Mouse (Mus musculus) brown adipose tissue, adult 24 weeks (tissue): ENCODE measurements around the gene Tpgs1. TPM values are rescaled to one million over a fixed set of nuclear protein-coding genes. Genes with fewer than 3 reads are reported as not detected.

ENCODE experiments used
- H3K27ac ChIP-seq: fragments of 200-500 bp; replicated peaks from 2 replicates; pipeline ENCODE4 v1.5.1; 2012; ENCODE audit warnings: low read depth, mild to moderate bottlenecking, low read length
- H3K4me1 ChIP-seq: fragments of 200-500 bp; 2 replicates; pipeline ENCODE4 v1.6.1; 2012; ENCODE audit warnings: low read length, mixed read lengths; ENCODE audit not compliant: control insufficient read depth, insufficient read depth, insufficient read length
- H3K4me3 ChIP-seq: fragments of 200-500 bp; 2 replicates; pipeline ENCODE4 v1.5.1; 2012; ENCODE audit warnings: low read depth, mild to moderate bottlenecking, low read length, moderate library complexity; ENCODE audit not compliant: insufficient read depth
- polyA plus RNA-seq: library from polyadenylated mRNA; stranded (reverse); fragments of >200 nt; gene quantifications from 2 replicates; pipeline ENCODE4 v1.2.4, GENCODE M21; 2012; ENCODE audit not compliant: missing spikeins, insufficient read depth, insufficient read length

The Tpgs1 gene
- polyA plus RNA-seq, 1 experiment = 17.6 TPM

DNA sequence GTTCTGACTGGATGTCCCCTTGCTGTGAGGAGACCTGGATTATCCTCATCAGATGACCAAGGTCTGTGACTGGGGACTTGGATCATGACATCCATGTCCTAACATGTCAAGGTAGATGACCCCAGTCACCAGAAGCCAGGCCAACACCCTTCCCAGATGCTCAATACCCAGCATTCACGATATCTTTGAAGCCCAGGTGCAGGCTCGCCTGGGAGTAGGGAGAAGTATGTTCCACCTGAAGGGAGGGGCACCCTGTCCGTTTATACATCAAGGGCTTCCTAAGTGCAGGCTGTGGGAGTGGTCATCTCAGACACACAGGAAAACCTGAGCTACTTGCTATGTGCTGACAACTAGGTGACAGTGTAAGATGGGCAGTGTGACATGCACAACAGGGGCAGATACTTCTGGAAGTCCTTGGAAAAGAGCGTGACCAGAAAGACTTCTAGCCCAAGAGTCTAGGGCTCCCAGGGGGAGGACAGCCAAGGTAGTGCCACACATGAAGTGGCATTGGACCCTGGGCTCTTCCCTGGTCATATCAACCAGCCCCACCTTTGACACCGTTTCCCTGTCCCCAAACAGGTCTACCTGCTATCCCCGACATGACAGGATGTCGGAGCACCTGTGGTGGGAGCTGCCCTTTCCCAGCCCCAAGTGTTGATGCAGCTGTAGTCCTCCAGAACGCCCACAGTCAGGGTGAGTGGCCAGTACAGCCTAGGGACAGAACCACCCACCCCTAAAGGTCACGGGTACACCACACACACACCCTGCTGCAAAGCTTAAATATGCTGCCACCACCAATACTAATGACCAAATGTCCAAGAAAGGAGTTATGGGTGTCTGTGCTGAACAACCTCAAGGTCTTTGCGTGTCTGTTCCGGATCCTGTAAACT lies 11.7 kb downstream of the Tpgs1 start:
- peak overlapping the region; percentile 60 for H3K4me3 ChIP-seq
- H3K4me1 ChIP-seq = peaks cover 11% of the 10 kb centered on the region; the same call in 1 of the 2 replicates
- peak overlapping the region; percentile 73 for H3K27ac ChIP-seq

- peaks cover 11% of the 10 kb centered on the region; the same call in 1 of the 2 replicates for H3K4me1 ChIP-seq
Observed at GRCm38 (mm10) chr10:79681591-79682245, 12.5 kb downstream of the Tpgs1 start, which contains the start of gene Cdc34. TSS of gene Cdc34 (plus strand) at chr10:79682195.

DNA sequence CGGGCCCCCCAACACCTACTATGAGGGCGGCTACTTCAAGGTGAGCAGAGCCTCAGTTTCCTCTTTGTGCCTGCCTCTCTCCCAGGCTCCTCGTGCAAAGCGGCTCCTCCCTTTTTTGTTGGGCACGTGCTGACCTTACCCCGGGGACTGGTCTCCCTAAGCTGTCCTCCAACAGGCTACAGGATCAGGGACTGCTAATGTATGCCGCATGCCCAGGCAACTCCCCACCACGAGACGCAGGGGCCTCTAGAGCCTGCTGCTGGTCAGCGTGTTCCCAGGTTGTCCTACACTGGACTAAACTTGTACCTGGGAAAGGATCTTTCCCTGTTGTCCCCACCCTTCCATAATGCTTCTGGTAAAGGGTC lies 13.4 kb downstream of the Tpgs1 start:
- Histone ChIP-seq H3K4me3 (peak overlapping the region; percentile 94), H3K4me1 (peaks cover 11% of the 10 kb centered on the region; the same call in 1 of the 2 replicates), H3K27ac (peak overlapping the region; percentile 97)

More at GRCm38 (mm10) chr10:79681591-79682245, 12.5 kb downstream of the Tpgs1 start, which contains the start of gene Cdc34:
- peak within 1 kb of the TSS; percentile 94 for H3K4me3 ChIP-seq
- peak within 1 kb of the TSS; percentile 97 for H3K27ac ChIP-seq

DNA sequence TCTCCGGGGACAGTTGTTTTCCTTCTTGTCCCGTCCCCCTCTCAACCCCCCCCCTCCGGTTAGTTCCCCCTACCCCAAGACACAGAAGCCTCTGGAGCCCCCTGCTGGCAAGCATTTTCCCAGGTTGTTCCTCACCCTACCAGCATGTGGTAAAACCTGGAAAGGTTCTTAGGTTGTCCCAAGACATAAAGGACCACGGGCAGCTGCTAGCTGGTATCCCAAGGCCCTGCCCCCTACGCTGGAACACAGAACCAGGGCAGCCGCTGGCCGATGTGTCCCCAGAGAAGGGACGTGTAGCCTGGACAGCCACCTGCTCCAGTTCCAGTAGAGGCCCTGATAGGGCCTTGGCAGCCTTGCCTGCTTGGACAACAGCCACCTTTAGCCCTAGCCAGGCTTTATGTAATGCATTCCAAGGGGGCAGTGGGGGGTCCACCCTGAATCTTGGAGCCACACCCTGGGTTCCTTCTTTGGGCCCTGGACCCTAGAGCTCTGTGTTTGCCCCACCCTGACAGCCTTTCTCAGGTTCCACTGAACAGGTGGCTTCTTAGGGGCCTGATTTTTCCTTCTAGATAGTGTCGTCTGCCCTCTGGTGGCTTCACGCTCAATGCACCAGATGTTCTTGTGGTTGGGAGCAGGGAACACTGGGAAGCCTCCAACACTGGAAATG lies 13.9 kb downstream of the Tpgs1 start:
- Histone ChIP-seq H3K27ac (peak overlapping the region; percentile 97), H3K4me3 (peak overlapping the region; percentile 94), H3K4me1 (peaks cover 11% of the 10 kb centered on the region; the same call in 1 of the 2 replicates)

DNA sequence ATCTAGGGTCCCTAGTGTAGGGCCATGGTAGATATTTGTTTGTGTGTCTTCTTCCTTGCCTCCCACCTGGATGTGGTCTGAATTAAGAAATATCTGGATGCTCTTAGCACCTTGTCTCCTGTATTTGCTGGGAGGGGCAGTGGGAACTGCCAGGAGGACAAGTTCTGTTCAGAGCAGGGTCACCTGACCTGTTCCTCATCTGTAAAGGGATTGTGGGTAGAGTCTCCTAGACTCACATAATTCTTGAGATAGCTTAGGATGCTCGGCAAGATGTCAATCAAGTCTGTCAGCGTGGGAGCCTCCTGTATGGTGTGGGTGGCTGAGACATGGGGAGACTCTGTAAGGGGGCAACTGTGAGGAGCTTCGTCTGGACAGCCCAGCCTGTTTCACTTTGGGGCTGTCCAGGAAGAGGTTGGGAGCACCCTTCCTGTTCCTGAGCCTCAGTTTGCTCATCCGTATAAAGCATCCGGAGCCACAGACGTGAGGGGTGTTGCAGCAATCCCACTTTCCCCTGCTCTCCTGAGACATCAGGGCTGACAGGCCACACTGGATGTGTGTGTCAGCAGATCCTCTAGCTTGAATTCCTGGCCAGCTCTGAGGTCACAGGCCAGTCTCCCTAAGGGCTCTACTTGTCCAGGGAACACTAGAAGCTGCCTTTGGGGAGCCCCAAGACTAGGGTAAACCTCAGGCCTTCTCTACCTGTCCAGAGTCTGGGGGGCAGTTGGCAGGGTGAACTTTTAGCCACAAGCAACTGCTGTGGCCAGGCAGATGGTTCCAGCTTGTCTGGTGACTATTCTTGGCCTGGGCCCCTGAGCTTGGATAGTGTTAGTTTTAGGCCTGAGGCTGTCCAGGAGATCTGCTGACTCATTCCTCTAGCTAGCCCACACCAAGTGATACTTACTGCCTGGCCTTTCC lies 14.8 kb downstream of the Tpgs1 start:
- Histone ChIP-seq H3K4me3 (peak overlapping the region; percentile 94), H3K4me1 (peaks cover 11% of the 10 kb centered on the region; the same call in 1 of the 2 replicates), H3K27ac (peak overlapping the region; percentile 97)

DNA sequence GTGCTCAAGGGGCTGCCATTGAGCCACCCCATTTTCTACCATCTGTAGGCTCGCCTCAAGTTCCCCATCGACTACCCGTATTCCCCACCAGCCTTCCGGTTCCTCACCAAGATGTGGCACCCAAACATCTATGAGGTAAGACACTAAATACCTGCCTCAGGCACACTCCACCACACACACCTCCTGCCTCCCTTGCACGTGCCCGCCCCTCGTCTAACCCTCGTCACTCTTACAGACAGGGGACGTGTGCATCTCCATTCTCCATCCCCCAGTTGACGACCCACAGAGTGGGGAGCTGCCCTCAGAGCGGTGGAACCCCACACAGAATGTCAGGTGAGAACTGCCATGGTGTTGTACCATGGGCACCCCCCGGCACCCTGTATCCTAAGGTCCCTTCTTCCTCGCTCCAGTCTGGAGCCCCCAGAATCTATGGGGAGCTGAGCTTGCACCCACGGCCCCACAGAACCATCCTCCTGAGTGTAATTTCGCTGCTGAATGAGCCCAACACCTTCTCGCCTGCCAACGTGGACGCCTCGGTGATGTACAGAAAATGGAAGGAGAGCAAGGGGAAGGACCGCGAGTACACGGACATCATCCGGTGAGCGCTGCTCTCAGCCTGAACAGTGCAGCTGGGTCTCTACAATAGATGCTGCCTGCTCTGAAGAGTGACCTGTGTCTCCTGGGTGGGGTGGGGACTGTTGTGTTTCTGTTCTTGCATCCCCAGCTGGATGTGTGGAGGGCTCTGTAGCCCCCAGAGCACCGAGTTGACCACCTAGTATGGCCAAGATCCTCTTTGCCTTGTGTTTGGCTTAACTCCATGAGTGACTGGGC lies 15.8 kb downstream of the Tpgs1 start:
- H3K4me1 ChIP-seq = peaks cover 11% of the 10 kb centered on the region; the same call in 1 of the 2 replicates
- H3K27ac ChIP-seq = peak overlapping the region; percentile 97
- H3K4me3 ChIP-seq = no peak overlapping the region

DNA sequence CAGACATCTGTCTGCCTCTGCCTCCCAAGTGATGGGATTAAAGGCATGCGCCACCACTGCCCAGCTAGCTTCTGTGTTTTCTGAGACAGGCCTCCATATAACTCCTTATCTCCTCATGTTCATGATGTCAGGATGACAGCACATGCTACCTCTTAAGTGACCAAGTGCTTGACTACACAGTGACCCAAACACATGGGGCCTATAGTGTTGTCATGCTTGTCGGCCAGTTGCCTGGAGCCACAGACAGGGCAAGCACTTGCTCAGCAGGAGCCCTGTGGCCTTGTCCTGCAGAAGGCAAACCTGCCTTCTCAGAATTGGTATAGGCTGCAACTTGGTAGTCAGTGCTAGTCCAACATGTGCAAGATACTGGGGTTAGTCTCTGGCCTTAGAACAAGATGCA lies 17.1 kb downstream of the Tpgs1 start:
- Histone ChIP-seq H3K27ac (no peak overlapping the region), H3K4me3 (no peak overlapping the region), H3K4me1 (peaks cover 8% of the 10 kb centered on the region; the same call in 1 of the 2 replicates)

- peaks cover 8% of the 10 kb centered on the region; the same call in 1 of the 2 replicates for H3K4me1 ChIP-seq
- H3K27ac ChIP-seq = no peak overlapping the region
- no peak overlapping the region for H3K4me3 ChIP-seq
Observed at GRCm38 (mm10) chr10:79686691-79687090, 17.5 kb downstream of the Tpgs1 start.

DNA sequence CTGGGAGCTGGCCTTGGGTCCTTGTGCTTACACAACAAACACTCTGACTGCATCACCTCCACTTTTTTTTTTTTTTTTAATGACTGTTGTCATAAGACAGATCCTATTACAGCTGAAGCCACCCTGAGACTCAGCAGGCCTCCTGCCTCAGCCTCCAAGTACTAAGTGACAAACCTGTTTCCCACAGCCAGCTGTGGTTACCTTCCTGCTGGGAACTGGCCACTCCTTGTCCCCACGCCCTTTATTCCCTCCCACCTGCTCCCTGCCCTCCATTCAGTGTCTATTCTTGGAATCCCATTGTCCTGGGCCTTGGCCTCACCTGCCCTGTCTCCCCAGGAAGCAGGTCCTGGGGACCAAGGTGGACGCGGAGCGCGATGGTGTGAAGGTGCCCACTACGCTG lies 18.3 kb downstream of the Tpgs1 start:
- H3K4me3 ChIP-seq = no peak overlapping the region
- H3K4me1 ChIP-seq = peaks cover 8% of the 10 kb centered on the region; the same call in 1 of the 2 replicates
- no peak overlapping the region for H3K27ac ChIP-seq

DNA sequence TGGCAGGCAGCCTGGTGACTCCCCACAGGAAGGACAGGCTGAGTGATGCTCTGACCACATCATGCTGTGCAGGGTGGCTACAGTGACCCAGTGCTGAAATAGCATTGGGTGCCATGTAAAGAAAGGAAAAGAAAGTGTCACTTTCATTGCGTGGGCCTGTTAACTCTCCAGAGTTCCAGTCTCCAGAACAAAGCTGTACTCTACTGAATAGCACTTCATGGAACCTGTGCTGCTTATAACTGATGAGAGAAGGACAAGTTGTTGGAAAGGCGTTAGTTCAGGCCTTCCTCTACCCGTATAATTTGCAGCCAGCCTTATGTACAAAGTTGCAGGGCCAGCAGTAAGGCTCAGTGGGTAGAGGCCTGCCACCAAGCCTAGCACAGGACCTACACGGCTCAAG lies 19.6 kb downstream of the Tpgs1 start, which contains the start of gene Gzmm:
Gene Gzmm (plus strand): TSS at position 301 of the 400 bp plus-strand sequence.
- Histone ChIP-seq H3K4me1 (peaks cover 7% of the 10 kb centered on the region; the same call in 1 of the 2 replicates), H3K4me3 (no peak within 1 kb of the TSS), H3K27ac (no peak within 1 kb of the TSS)

DNA sequence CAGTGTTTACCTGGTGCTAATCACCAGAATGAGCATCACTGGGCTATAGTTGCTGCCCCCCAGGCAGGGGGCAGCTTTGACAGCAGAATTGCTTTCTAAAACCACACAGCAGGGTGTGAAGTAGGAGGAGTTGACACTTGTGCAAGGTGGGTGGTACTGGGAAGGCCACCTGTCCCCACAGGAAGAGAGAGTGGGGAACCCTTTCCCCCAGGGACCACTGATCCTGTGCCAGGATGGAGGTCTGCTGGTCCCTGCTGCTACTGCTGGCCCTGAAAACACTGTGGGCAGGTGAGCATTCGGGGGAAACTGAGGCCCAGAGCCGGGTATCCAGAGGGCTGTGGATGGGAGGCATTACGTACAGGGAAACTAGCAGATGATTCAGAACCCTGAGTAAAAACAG lies 20.0 kb downstream of the Tpgs1 start:
- Histone ChIP-seq H3K27ac (no peak overlapping the region), H3K4me1 (peaks cover 4% of the 10 kb centered on the region; the same call in 1 of the 2 replicates)

DNA sequence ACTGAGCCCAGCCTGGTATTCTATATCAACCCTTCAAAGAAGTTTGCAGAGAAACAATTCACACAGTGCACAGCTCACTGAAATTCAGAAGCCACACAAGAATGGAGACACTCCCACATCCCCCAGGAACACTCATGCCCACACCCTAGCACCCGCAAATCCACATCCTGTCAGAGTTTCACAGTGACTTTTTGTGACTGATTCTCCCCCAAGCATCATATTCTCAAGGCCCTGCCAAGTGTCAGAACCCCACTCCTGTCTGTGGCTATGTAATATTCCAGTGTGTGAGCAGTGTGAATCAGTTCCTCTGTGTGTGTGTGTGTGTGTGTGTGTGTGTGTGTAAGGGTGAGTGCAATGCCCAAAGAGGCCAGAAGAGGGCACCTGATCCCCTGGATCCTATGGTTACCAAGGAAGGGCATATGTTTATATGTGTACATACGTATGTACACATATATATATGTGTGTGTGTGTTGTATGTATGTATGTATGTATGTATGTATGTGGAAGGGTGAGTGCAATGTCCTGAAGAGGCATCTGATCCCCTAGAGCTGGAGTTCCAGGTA lies 22.9 kb downstream of the Tpgs1 start:
- H3K4me1 ChIP-seq = no peaks in the 10 kb centered on the region
- H3K27ac ChIP-seq = no peak overlapping the region
- no peak overlapping the region for H3K4me3 ChIP-seq

More for the DNA sequence above, 20.0 kb downstream of the Tpgs1 start:
- no peak overlapping the region for H3K4me3 ChIP-seq
